Mouse (Mus musculus) adrenal gland, postnatal 10 days (tissue): ENCODE measurements around the gene Gm42906. TPM values are rescaled to one million over a fixed set of nuclear protein-coding genes. Genes with fewer than 3 reads are reported as not detected.

Experiments used
- DNase-seq: peaks from one replicate; pipeline ENCODE4 v3.0.0; 2021; ENCODE audit warnings: mixed read lengths
- total RNA-seq, 2 experiments: library from RNA; stranded (reverse); gene quantifications; 2 replicates each; pipeline ENCODE4 v1.2.3; 2021

Gene Gm42906
- total RNA-seq, 2 experiments from 2014 or later = not detected

DNA sequence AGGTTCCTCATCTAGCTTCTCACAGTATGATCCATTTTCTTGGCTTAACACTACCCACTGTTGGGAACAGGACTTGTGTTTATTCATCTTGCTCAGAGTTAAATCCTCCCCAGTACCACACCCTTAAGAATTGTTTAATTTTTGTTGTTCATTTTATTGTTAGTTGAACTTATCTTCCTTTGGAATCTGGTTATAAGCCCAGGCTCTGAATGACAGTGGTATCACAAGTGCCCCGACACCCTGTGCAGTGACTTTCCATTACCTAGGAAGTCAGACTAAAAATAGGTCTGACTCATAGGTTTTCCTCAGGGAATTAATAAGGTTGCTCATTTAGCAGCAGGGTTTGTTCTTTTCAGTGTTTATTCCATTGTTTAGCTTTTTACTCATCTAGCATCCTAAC lies 362.7 kb downstream of the Gm42906 start:
- no peak for DNase-seq

DNA sequence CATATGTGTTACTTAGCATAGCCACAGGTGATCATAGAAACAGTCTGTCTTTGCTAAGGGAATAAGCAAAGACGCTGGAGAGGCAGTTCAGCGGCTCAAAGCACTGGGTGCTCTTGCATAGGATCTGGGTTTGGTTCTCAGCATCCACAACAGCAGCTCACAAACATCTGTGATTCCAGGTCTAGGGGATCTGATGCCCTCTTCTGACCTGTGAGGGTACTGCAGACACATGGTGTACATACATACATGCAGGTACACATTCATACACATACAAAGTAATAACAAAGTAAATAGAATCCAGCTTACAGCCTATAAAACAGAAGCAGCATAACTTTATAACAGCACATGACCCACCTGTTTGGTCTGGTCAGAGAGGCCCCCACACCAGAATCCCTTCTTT lies 366.0 kb downstream of the Gm42906 start:
- no peak for DNase-seq

DNA sequence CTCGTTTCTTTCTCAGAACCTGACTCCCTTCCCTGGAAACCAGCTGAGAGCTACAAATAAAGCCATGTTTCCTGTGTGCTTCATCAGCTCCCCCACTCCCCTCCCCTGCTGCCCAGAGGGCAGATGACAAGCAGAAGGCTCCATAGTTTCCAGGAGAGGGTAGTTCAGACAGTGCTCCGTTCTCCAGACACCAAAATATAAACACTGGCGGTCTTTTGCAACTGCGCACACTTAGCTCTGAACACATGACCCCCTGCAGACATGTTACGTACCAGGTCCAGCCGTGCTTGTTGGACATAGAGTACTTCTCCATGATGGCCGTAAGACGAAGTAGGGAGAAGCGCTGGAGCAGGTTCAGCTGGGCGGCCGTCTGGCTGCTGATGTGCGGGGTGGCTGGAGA lies 367.5 kb downstream of the Gm42906 start:
- no peak for DNase-seq

DNA sequence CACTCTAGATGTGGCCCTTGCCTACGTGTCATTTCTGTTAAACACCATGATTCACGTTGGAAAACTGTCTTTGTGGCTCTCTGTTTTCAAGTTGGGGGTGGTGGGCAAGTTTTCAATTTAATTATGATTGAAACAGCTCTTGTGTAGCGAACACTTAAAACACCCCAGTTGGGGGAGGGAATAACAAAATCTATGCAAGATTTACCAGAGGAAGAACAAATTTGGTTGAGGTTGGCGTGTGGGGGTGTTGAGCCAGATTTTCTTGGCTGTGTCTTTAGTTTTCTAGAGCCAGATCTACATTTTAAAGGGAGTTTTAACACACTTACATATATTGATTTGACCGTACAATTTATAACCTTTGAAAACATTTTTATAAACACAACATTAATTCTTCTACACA lies 368.2 kb downstream of the Gm42906 start:
- no peak for DNase-seq

DNA sequence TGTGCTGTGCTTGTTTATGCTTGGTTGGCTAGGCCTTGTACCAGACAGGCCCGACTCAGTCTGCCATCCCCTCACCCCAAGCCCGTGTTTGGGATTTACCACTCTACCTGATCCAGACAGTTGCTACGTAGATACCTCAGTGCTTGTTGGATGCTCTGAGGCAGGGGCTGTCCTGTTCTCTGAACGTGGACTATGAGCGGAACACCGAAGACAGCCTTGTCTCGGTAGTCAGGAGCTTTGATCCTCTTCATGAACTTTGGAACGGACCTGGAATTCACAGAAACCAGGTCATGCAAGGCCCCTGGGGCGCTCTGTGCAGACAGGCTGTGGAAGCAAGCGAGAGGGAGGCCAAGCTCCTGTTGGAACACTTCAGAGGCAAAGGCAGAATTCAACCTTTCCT lies 368.6 kb downstream of the Gm42906 start:
- DNase-seq = no peak

DNA sequence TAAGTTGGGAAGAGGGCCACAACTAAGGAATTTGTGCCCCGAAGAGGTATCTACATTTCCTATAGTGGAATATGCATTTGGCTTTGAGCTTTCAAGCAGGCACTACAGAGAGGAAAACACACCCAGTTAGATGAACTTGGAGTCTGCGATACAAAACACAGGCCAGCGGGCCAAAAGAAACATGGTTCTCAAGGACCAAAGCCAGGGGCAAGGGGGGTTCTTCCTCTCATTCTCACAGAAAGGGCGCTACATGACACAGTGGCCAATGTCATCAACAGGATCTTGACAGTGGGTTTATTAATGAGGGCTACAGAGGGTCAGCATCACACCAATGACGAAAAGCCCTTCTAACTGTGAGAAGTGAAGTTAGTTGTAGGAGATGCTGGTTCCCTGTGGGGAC lies 370.2 kb downstream of the Gm42906 start:
- no peak for DNase-seq

DNA sequence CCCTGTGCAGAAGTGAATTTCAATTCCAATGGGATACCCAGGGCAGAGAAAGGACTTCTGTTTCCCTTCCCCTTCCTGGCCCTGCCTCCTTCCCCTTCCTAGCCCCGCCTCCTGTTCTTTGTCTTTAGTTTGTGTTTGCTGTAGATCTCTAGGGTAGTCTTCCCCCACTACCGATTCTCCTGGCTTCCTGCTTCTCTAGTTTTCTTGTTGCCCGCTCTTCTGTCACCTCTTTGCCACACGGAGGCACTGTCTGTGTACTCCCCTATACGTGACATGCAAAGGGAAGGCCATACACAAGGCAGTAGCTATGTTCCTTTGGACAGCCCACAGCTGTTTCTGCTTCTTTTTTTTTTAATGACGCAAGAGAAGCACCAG lies 371.1 kb downstream of the Gm42906 start:
- DNase-seq = no peak

GRCm38 (mm10) chr5:151056255-151056919 lies 371.6 kb downstream of the Gm42906 start:
- DNase-seq = no peak

GRCm38 (mm10) chr5:151055426-151056090 lies 372.4 kb downstream of the Gm42906 start:
- no peak for DNase-seq

- no peak for DNase-seq
Measured at GRCm38 (mm10) chr5:151054743-151055114, 373.2 kb downstream of the Gm42906 start.

DNA sequence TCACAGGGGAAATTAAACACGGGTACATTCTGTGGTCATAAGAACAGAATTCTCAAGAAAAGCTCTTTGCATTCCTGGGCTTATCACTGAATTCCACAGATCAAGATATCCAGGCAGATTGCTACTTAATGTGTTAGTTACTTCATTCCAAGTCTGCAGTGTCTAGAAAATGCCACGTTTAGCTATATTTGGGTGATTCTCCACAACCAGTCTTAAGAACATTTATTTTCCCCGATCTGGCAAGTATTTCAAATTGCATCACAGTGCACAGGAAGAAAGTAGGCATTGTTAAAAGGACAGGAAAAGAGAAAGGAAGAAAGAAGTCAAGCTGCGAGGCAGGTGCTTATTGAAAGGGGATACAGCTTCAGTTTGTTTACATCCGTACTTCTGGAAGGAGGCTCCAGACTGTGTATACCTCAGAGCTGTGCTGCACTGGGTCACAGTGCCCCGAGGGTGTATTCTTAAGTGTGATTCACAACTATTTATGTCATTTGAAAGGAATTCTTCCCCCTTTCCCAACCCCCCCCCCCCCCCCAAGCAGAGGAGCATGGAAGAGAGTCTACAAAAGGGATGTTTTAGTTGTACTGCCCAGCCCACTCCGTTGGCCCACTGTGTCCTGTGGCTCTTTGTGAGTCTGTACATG lies 373.7 kb downstream of the Gm42906 start:
- no peak for DNase-seq

- DNase-seq = no peak
Measured at GRCm38 (mm10) chr5:151053190-151053589, 374.8 kb downstream of the Gm42906 start.

- no peak for DNase-seq
Measured at GRCm38 (mm10) chr5:151052331-151052730, 375.6 kb downstream of the Gm42906 start.

- DNase-seq = no peak
Measured at GRCm38 (mm10) chr5:151047488-151047887, 380.5 kb downstream of the Gm42906 start.

GRCm38 (mm10) chr5:151046917-151047316 lies 381.0 kb downstream of the Gm42906 start:
- DNase-seq = no peak

DNA sequence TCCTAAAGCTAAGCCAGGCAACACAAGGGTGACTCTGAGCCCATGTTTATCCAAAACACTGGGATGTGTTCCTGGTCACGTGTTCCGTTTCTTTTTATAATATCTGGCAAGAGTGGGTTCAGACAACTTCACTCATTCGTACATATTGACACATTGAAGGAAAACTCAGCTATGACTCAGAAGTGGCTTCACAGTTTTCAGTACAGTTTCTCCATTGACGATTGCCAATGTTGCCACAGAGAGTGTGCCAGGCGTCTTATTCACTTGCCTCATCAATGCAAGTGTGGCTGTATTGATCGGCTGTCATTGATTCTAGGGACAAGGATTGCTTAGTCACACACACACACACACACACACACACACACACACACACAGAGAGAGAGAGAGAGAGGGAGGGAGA lies 381.8 kb downstream of the Gm42906 start:
- no peak for DNase-seq

- DNase-seq = no peak
Measured at GRCm38 (mm10) chr5:151042911-151043310, 385.1 kb downstream of the Gm42906 start.

DNA sequence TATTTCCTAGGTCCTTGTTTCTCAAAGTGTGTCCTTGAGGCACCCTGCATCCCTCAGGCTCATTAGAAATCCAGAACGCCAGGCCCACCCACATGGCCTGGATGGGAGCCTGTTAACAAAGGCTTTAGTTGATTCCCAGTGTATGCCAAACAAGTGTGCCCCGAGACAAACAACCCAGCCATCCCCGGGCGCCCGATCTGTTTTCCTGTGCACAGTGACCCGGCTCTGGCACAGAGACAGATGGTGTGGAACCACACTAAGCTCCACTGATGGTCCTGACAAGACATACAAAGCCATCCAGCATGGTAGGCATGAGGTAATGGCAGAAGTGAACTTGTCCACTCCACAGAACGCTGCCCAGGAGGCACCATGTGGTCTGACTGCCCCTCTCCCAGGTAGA lies 390.1 kb downstream of the Gm42906 start:
- no peak for DNase-seq

DNA sequence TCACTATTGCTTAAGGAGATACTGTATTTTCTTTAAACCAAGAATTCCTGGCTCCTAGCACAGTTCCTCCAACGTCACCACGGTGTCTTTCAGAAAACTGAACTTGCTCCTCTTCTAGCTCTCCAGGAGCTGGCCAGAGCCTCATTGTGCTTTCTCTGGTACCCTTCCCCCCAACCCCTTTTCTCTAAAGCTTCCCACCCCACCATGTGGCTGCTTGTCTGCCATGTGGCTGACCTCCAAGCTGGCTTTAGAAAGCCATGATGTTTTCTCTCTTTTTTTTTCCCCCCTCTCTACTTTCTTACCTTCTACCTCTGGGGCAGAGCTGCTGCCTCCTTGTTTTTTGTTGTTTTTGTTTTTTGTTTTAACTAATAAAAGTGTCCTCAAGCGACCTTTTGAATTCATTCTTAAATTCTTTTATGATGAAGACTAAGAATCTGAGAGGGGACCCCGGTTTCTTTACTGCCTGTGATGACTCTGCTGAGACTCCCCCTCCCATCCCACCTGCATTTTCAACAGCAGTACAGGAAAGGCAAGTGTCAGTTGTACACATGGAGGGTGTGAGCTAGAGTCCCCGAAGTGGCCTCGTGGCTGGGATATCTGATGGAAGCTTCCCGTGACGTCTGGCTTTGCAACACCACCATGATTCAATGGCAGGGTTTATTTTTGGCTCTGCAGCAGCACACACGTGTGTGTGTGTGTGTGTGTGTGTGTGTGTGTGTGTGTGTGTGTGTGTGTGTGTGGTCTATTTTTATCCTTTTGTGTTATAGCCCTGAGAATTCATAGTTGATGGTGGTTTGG lies 393.0 kb downstream of the Gm42906 start:
- no peak for DNase-seq

- no peak for DNase-seq
Measured at GRCm38 (mm10) chr5:151028906-151029305, 399.1 kb downstream of the Gm42906 start.

GRCm38 (mm10) chr5:151027171-151027570 lies 400.8 kb downstream of the Gm42906 start:
- no peak for DNase-seq

GRCm38 (mm10) chr5:151026069-151026468 lies 401.9 kb downstream of the Gm42906 start:
- DNase-seq = no peak

GRCm38 (mm10) chr5:151024483-151024882 lies 403.5 kb downstream of the Gm42906 start:
- DNase-seq = no peak
